Mouse (Mus musculus): Measurements from ENCODE around the gene Bcl9l.

DNA sequence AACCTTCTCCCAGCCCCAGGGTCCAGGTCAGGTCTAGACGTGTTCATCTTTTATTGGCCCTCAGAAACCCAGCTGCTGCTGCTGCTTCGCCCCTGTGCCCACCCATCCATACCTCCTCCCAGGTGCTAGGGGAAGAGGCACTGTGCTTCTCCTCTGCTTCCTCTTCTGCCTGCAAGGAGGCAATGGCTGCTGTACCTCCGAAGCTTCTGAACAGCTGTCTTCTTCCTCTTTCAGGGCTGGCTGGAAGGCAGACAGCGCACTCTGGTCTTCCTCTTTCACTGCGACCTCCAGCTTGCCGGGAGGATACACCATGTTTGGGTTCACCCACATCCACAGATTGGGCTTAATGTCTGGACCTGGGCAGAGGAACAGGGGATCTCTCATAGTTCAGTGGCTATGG, 46.9 kb upstream of the Bcl9l start:
- TF ChIP-seq CTCF (IDR thresholded peaks at IDR 0.05; ENCODE audit: low read depth) (no peak), EP300 (IDR thresholded peaks at IDR 0.05; ENCODE audit: low read depth) (no peak)
